Mouse (Mus musculus) liver, postnatal 0 days (tissue): ENCODE results near the gene Rer1.

Source experiments
- CTCF ChIP-seq: sonication (generic); IDR thresholded peaks from 2 replicates; pipeline ENCODE4 v1.5.1; 2016; ENCODE audit warnings: antibody characterized with exemption, low read depth
- EP300 ChIP-seq: IDR thresholded peaks from 2 replicates; pipeline ENCODE4 v1.6.1; 2016; ENCODE audit warnings: antibody characterized with exemption, low read depth, mild to moderate bottlenecking

GRCm38 (mm10) chr4:155042606-155043288, 43.4 kb downstream of the Rer1 start:
- TF ChIP-seq CTCF (no peak), EP300 (no peak)
